Mouse (Mus musculus): Measurements from ENCODE around the gene Cyb5rl. TPM values are rescaled to one million over a fixed set of nuclear protein-coding genes. Genes with fewer than 3 reads are reported as not detected.
"Not testable (repeated sequence)": the region's sequence is repeated elsewhere in the genome, so short reads cannot be mapped to it uniquely, and the experiment has no call there.

The Cyb5rl gene
- polyA plus RNA-seq, 1 experiment, result 18.0 TPM

- not testable (repeated sequence) for DNase-seq (ENCODE audit: low spot score)
These were observed 42.4 kb downstream of the Cyb5rl start for GRCm38 (mm10) chr4:107109181-107109580.

GRCm38 (mm10) chr4:107114278-107114677 lies 47.5 kb downstream of the Cyb5rl start:
- no peak for DNase-seq (ENCODE audit: low spot score)

GRCm38 (mm10) chr4:107117741-107118385 lies 51.1 kb downstream of the Cyb5rl start:
- DNase-seq (ENCODE audit: low spot score), result no peak

- no peak for DNase-seq (ENCODE audit: low spot score)
These were observed 52.3 kb downstream of the Cyb5rl start for GRCm38 (mm10) chr4:107119056-107119455.

- DNase-seq (ENCODE audit: low spot score), result no peak
These were observed 53.9 kb downstream of the Cyb5rl start for GRCm38 (mm10) chr4:107120676-107121075.

GRCm38 (mm10) chr4:107121165-107121943 lies 54.6 kb downstream of the Cyb5rl start:
- no peak for DNase-seq (ENCODE audit: low spot score)

- no peak for DNase-seq (ENCODE audit: low spot score)
These were observed 57.6 kb downstream of the Cyb5rl start for GRCm38 (mm10) chr4:107124376-107124775.

GRCm38 (mm10) chr4:107125101-107125500 lies 58.3 kb downstream of the Cyb5rl start:
- no peak for DNase-seq (ENCODE audit: low spot score)

- DNase-seq (ENCODE audit: low spot score), result no peak
These were observed 59.6 kb downstream of the Cyb5rl start for GRCm38 (mm10) chr4:107126389-107126788.

- DNase-seq (ENCODE audit: low spot score), result no peak
These were observed 60.2 kb downstream of the Cyb5rl start for GRCm38 (mm10) chr4:107126891-107127524.

GRCm38 (mm10) chr4:107127901-107128669 lies 61.3 kb downstream of the Cyb5rl start:
- DNase-seq (ENCODE audit: low spot score), result no peak

- no peak for DNase-seq (ENCODE audit: low spot score)
These were observed 62.6 kb downstream of the Cyb5rl start for GRCm38 (mm10) chr4:107129373-107129772.

GRCm38 (mm10) chr4:107130534-107130933 lies 63.7 kb downstream of the Cyb5rl start:
- DNase-seq (ENCODE audit: low spot score), result no peak

- no peak for DNase-seq (ENCODE audit: low spot score)
These were observed 68.1 kb downstream of the Cyb5rl start for GRCm38 (mm10) chr4:107134891-107135290.

GRCm38 (mm10) chr4:107135663-107136062 lies 68.9 kb downstream of the Cyb5rl start:
- DNase-seq (ENCODE audit: low spot score), result no peak

- no peak for DNase-seq (ENCODE audit: low spot score)
These were observed 69.7 kb downstream of the Cyb5rl start for GRCm38 (mm10) chr4:107136531-107136930.

Other genes starting within 250 kb of the Cyb5rl start
- 59.0 and 71.8 TPM in 2 replicates for gene Ssbp3, start 156.3 kb upstream of the Cyb5rl start, polyA plus RNA-seq (2012; rRNA removed)
- 60.0 and 64.9 TPM in 2 replicates for gene Mrpl37, start 120 bp upstream of the Cyb5rl start, polyA plus RNA-seq (2012; rRNA removed)
- not detected in 2 replicates for gene Cdcp2, start 29.9 kb downstream of the Cyb5rl start, polyA plus RNA-seq (2012; rRNA removed)
- 287 and 337 TPM in 2 replicates for gene Tmem59, start 111.4 kb downstream of the Cyb5rl start, polyA plus RNA-seq (2012; rRNA removed)
- 12.9 and 15.3 TPM in 2 replicates for gene Tceanc2, start 112.1 kb downstream of the Cyb5rl start, polyA plus RNA-seq (2012; rRNA removed)
- gene Ldlrad1, start 142.2 kb downstream of the Cyb5rl start, polyA plus RNA-seq (2012; rRNA removed), result 0.12 and 0.21 TPM in 2 replicates
- gene Lrrc42, start 186.5 kb downstream of the Cyb5rl start, polyA plus RNA-seq (2012; rRNA removed), result 20.9 and 23.7 TPM in 2 replicates
- 22.0 and 22.7 TPM in 2 replicates for gene Hspb11, start 186.6 kb downstream of the Cyb5rl start, polyA plus RNA-seq (2012; rRNA removed)
- gene Dio1, start 240.2 kb downstream of the Cyb5rl start, polyA plus RNA-seq (2012; rRNA removed), result not detected in 2 replicates
- 50.4 and 60.1 TPM in 2 replicates for gene Yipf1, start 247.4 kb downstream of the Cyb5rl start, polyA plus RNA-seq (2012; rRNA removed)

Measured in urinary bladder, adult 2 months (tissue).